Mouse (Mus musculus) MEL (cell line): ENCODE data around the gene Bpifa5. TPM values are rescaled to one million over a fixed set of nuclear protein-coding genes. Genes with fewer than 3 reads are reported as not detected.

Experiments
- DNase-seq: peaks from one replicate; pipeline ENCODE4 v3.0.0; 2011; ENCODE audit warnings: low read depth, low spot score
- H3K27ac ChIP-seq: 2 replicates; pipeline ENCODE4 v1.5.1; 2012; ENCODE audit warnings: low read depth, mild to moderate bottlenecking, control low read depth, low read length, moderate library complexity; ENCODE audit not compliant: control insufficient read depth
- H3K27me3 ChIP-seq, 2 experiments: fragments of 150-350 bp in 1 of 2; sonication (generic) in 1 of 2; 2 replicates each; pipeline ENCODE4 v1.6.1; 2012; ENCODE audit warnings: low read length in 2 of 2, mild to moderate bottlenecking in 2 of 2, improper control_type of control experiment in 1 of 2, moderate library complexity in 1 of 2; ENCODE audit not compliant: insufficient read depth in 2 of 2, control insufficient read depth in 1 of 2
- H3K36me3 ChIP-seq, 2 experiments: 2 replicates each; pipeline ENCODE4 v1.6.1; 2012 to 2014; ENCODE audit warnings: low read length in 2 of 2, improper control_type of control experiment in 1 of 2, inconsistent platforms in 1 of 2, mild to moderate bottlenecking in 1 of 2; ENCODE audit not compliant: insufficient read depth in 2 of 2, control insufficient read depth in 1 of 2
- H3K4me1 ChIP-seq, 2 experiments: fragments of 150-350 bp in 1 of 2; sonication (generic) in 1 of 2; 2 replicates each; pipeline ENCODE4 v1.6.1; 2012; ENCODE audit warnings: low read length in 2 of 2, improper control_type of control experiment in 1 of 2, mild to moderate bottlenecking in 1 of 2; ENCODE audit not compliant: insufficient read depth in 2 of 2, control insufficient read depth in 1 of 2
- H3K4me3 ChIP-seq, 2 experiments: fragments of 150-350 bp in 1 of 2; sonication (generic) in 1 of 2; 2 replicates each; pipeline ENCODE4 v1.5.1; 2012; ENCODE audit warnings: low read depth in 2 of 2, low read length in 2 of 2, mild to moderate bottlenecking in 2 of 2, moderate library complexity in 2 of 2, control low read depth in 1 of 2, improper control_type of control experiment in 1 of 2; ENCODE audit not compliant: control insufficient read depth in 1 of 2, insufficient read depth in 1 of 2
- H3K79me2 ChIP-seq: 2 replicates; pipeline ENCODE4 v1.6.1; 2012; ENCODE audit warnings: mild to moderate bottlenecking, low read length, moderate library complexity; ENCODE audit not compliant: control insufficient read depth, poor library complexity, insufficient read depth
- H3K9ac ChIP-seq: 2 replicates; pipeline ENCODE4 v1.6.1; 2012; ENCODE audit warnings: low read depth, mild to moderate bottlenecking, control low read depth, low read length, moderate library complexity; ENCODE audit not compliant: control insufficient read depth, poor library complexity, severe bottlenecking
- H3K9me3 ChIP-seq: fragments of 150-350 bp; sonication (generic); replicated peaks from 2 replicates; pipeline ENCODE4 v1.6.1; 2012; ENCODE audit warnings: mild to moderate bottlenecking, low read length, improper control_type of control experiment, moderate library complexity; ENCODE audit not compliant: insufficient read depth
- CHD1 ChIP-seq: IDR thresholded peaks from 2 replicates; pipeline ENCODE4 v1.6.1; 2012; ENCODE audit warnings: low read depth, mild to moderate bottlenecking, inconsistent platforms, low read length, improper control_type of control experiment
- CHD2 ChIP-seq: IDR thresholded peaks from 2 replicates; pipeline ENCODE4 v1.6.1; 2011; ENCODE audit warnings: low read length, improper control_type of control experiment
- CTCF ChIP-seq, 3 experiments: IDR thresholded peaks in 2 of 3; conservative IDR thresholded peaks in 1 of 3; 2 replicates each; pipeline ENCODE4 v1.5.1; 2011 to 2012; ENCODE audit warnings: low read length in 3 of 3, low read depth in 2 of 3, mild to moderate bottlenecking in 2 of 3, improper control_type of control experiment in 1 of 3, inconsistent platforms in 1 of 3, mixed read lengths in 1 of 3, moderate library complexity in 1 of 3; ENCODE audit not compliant: control insufficient read depth in 1 of 3, insufficient read depth in 1 of 3, poor library complexity in 1 of 3, severe bottlenecking in 1 of 3
- E2F4 ChIP-seq: IDR thresholded peaks from 2 replicates; pipeline ENCODE4 v1.6.1; 2011; ENCODE audit warnings: low read depth, low read length, improper control_type of control experiment, borderline replicate concordance
- ELF1 ChIP-seq: IDR thresholded peaks from 2 replicates; pipeline ENCODE4 v1.6.1; 2014; ENCODE audit warnings: low read depth, mild to moderate bottlenecking, inconsistent platforms, low read length, improper control_type of control experiment, moderate library complexity
- GATA1 ChIP-seq: IDR thresholded peaks from 2 replicates; pipeline ENCODE4 v1.6.1; 2011; ENCODE audit warnings: low read depth, low read length, improper control_type of control experiment
- HCFC1 ChIP-seq: IDR thresholded peaks from 2 replicates; pipeline ENCODE4 v1.6.1; 2012; ENCODE audit warnings: low read depth, mild to moderate bottlenecking, inconsistent platforms, low read length, improper control_type of control experiment, moderate library complexity
- JUND ChIP-seq: IDR thresholded peaks from 2 replicates; pipeline ENCODE4 v1.6.1; 2011; ENCODE audit warnings: low read depth, mild to moderate bottlenecking, improper control_type of control experiment, low read length
- KAT2A ChIP-seq: conservative IDR thresholded peaks from 2 replicates; pipeline ENCODE4 v1.6.1; 2012; ENCODE audit warnings: low read depth, low read length, improper control_type of control experiment, inconsistent platforms
- MYB ChIP-seq: IDR thresholded peaks from 2 replicates; pipeline ENCODE4 v1.6.1; 2011; ENCODE audit warnings: mild to moderate bottlenecking, low read depth, low read length, improper control_type of control experiment
- NRF1 ChIP-seq: IDR thresholded peaks from 2 replicates; pipeline ENCODE4 v1.6.1; 2014; ENCODE audit warnings: low read depth, mild to moderate bottlenecking, inconsistent platforms, low read length, improper control_type of control experiment, moderate library complexity; ENCODE audit not compliant: poor library complexity, insufficient read depth, severe bottlenecking
- RAD21 ChIP-seq: IDR thresholded peaks from 2 replicates; pipeline ENCODE4 v1.6.1; 2011; ENCODE audit warnings: mild to moderate bottlenecking, low read depth, low read length, improper control_type of control experiment
- RCOR1 ChIP-seq: IDR thresholded peaks from 2 replicates; pipeline ENCODE4 v1.6.1; 2012; ENCODE audit warnings: low read depth, mild to moderate bottlenecking, inconsistent platforms, low read length, improper control_type of control experiment
- SIN3A ChIP-seq: IDR thresholded peaks from 2 replicates; pipeline ENCODE4 v1.6.1; 2012; ENCODE audit warnings: low read length, improper control_type of control experiment, inconsistent platforms
- SMC3 ChIP-seq: IDR thresholded peaks from 2 replicates; pipeline ENCODE4 v1.6.1; 2011; ENCODE audit warnings: low read depth, low read length, improper control_type of control experiment
- TBP ChIP-seq: IDR thresholded peaks from 2 replicates; pipeline ENCODE4 v1.8.0; 2011; ENCODE audit warnings: low read depth, low read length, improper control_type of control experiment
- ZC3H11A ChIP-seq: IDR thresholded peaks from 2 replicates; pipeline ENCODE4 v1.6.1; 2012; ENCODE audit warnings: low read depth, mild to moderate bottlenecking, inconsistent platforms, low read length, improper control_type of control experiment
- ZMIZ1 ChIP-seq: IDR thresholded peaks from 2 replicates; pipeline ENCODE4 v1.6.1; 2012; ENCODE audit warnings: low read depth, mild to moderate bottlenecking, inconsistent platforms, low read length, improper control_type of control experiment, moderate library complexity
- polyA plus RNA-seq, 2 experiments: library from polyadenylated mRNA; stranded (reverse) in 1 of 2; unstranded in 1 of 2; fragments of >175 nt in 1 of 2; fragments of >200 nt in 1 of 2; gene quantifications; 2 replicates each; pipeline versions ENCODE4 v1.2.1 to v1.2.4; 2012; ENCODE audit warnings: low replicate concordance in 2 of 2, low read depth in 1 of 2; ENCODE audit not compliant: insufficient read length in 2 of 2, insufficient read depth in 1 of 2, missing spikeins in 1 of 2
- total RNA-seq: library from RNA; depleted of rRNA; stranded (reverse); fragments of 300-350 nt; gene quantifications from 2 replicates; pipeline ENCODE4 v1.2.3, GENCODE M21; 2012

Bpifa5 gene
- total and polyA plus RNA-seq, 3 experiments: not detected

DNA sequence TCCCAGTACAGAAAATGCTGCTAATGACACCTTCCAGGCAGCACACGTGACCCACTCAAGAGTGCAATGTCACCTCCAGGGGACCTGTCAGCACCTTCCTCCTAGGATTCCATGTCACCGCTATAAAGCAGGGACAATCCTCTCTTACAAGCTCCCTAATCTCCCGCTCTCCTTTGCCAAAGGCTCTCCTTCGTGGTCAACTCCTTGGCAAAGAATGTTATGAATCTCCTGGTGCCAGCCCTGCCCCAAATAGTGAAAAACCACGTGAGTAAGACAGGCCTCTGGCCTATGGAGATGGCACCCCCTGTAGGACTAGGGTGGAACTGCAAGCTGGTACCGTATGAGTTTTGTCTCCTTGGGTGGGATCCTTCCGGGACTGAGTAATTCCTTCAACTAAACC is 44.5 kb downstream of the Bpifa5 start:
- Histone ChIP-seq H3K4me1 (no peaks in the 10 kb centered on the region), H3K9ac (no peak overlapping the region), H3K79me2 (no peaks in the 10 kb centered on the region), H3K9me3 (no peaks in the 10 kb centered on the region), H3K4me3 (no peak overlapping the region), H3K36me3 (no peaks in the 10 kb centered on the region), H3K27me3 (no peaks in the 10 kb centered on the region), H3K27ac (no peak overlapping the region)
- TF ChIP-seq CTCF (IDR thresholded peaks at IDR 0.05 in 2 of 3, conservative IDR thresholded peaks at IDR 0.05 in 1 of 3; ENCODE audit: control insufficient read depth in 1 of 3, insufficient read depth in 1 of 3, low read depth in 2 of 3, low read length in 3 of 3, poor library complexity in 1 of 3, severe bottlenecking in 1 of 3) (peak; percentile 40 to 78 (median 42)), CHD1 (no peak)
- peak; percentile 11 for DNase-seq

DNA sequence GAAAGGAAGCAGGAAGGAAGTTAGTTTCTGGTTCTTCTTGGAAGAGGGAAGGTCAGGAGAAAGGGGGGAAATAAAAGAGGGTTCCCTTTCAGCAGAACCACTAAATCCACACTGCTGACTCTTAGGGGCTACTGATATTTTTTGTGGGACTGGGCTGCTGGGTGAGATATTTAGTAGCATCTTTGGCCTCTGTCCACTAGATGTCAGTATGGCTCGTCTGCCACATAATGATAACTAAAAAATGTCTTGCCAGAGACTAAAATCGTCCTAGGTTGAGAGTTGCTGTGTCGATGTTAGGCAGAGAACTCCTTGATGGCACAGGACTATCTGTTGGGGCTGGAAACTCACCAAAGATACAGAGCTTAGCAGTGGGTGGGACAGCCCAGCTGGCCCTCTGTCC is 46.7 kb downstream of the Bpifa5 start:
- H3K9me3 ChIP-seq: no peaks in the 10 kb centered on the region
- TF ChIP-seq SMC3 (peak; percentile 32; the same call in 1 of the 2 replicates), CTCF (IDR thresholded peaks at IDR 0.05 in 2 of 3, conservative IDR thresholded peaks at IDR 0.05 in 1 of 3; ENCODE audit: control insufficient read depth in 1 of 3, insufficient read depth in 1 of 3, low read depth in 2 of 3, low read length in 3 of 3, poor library complexity in 1 of 3, severe bottlenecking in 1 of 3) (peak; percentile 23 to 56 (median 40); a peak in 4 of 6 replicates), E2F4 (no peak), HCFC1 (no peak), RAD21 (peak; percentile 46)
- peak; percentile 39 for DNase-seq
- H3K27me3 ChIP-seq: no peaks in the 10 kb centered on the region
- no peaks in the 10 kb centered on the region for H3K79me2 ChIP-seq
- H3K4me1 ChIP-seq: no peaks in the 10 kb centered on the region
- no peak overlapping the region for H3K9ac ChIP-seq
- no peaks in the 10 kb centered on the region for H3K36me3 ChIP-seq
- no peak overlapping the region for H3K4me3 ChIP-seq
- H3K27ac ChIP-seq: no peak overlapping the region

DNA sequence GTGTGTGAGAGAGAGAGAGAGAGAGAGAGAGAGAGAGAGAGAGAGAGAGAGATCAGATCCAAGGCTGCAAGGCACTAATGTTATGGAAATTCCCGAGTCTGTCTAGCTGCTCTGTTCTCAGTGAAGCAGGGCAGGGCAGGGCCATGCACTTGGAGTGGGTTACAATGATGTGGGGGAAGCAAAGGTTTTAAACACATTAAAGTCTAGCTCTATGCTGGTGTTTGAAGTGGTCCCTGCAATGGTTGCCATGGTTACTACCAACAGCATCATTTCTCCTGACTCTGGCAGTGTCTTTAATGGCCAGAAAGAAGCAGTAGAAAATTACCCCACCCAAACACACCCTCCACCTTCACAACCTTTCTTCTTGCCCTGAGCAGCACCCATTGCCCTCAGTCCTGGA is 48.7 kb downstream of the Bpifa5 start:
- Histone ChIP-seq H3K27me3 (no peaks in the 10 kb centered on the region), H3K9me3 (no peaks in the 10 kb centered on the region), H3K36me3 (no peaks in the 10 kb centered on the region)

DNA sequence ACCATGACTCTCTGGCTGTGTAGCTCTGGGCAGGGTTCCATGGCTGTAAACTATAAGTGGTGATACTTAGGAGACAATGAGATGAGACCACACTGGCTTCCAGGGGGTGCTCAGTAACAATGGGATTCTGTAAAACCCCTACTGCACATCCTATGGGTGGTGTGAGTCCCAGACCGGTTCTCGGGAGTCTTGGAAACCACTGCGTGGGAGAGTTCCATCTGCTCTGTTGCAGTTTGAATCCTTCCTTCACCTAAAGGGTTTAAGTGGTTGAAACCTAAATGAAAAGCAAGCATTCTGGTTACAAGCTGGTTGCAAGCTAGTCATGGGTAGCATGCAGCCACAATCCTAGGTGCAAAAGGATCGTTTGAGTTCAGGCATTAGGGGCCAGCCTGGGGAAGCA is 49.5 kb downstream of the Bpifa5 start:
- H3K9ac ChIP-seq: no peak overlapping the region
- no peak overlapping the region for H3K27ac ChIP-seq
- H3K4me1 ChIP-seq: no peaks in the 10 kb centered on the region
- no peaks in the 10 kb centered on the region for H3K79me2 ChIP-seq
- no peaks in the 10 kb centered on the region for H3K27me3 ChIP-seq
- H3K36me3 ChIP-seq: no peaks in the 10 kb centered on the region
- no peak for TF ChIP-seq GATA1
- no peak for TF ChIP-seq SIN3A
- TF ChIP-seq ZMIZ1: no peak
- TF ChIP-seq TBP: no peak
- TF ChIP-seq ZC3H11A: no peak
- no peak for TF ChIP-seq JUND
- no peak for TF ChIP-seq CHD2
- TF ChIP-seq RCOR1: no peak
- DNase-seq: no peak
- H3K9me3 ChIP-seq: no peaks in the 10 kb centered on the region
- H3K4me3 ChIP-seq: no peak overlapping the region

More for the DNA sequence above, 48.7 kb downstream of the Bpifa5 start:
- H3K4me3 ChIP-seq: no peak overlapping the region
- TF ChIP-seq KAT2A (no peak), MYB (no peak), NRF1 (no peak), ELF1 (no peak)
- no peaks in the 10 kb centered on the region for H3K4me1 ChIP-seq
- H3K9ac ChIP-seq: no peak overlapping the region
- H3K27ac ChIP-seq: no peak overlapping the region
- no peaks in the 10 kb centered on the region for H3K79me2 ChIP-seq
- DNase-seq: no peak
